Mouse (Mus musculus) G1E (cell line): ENCODE results near the gene Cyb5r1.

Experiments used
- CTCF ChIP-seq: IDR thresholded peaks from 2 replicates; pipeline ENCODE4 v1.5.1; 2012; ENCODE audit warnings: low read depth, low read length, inconsistent platforms, mixed read lengths
- GATA1 ChIP-seq: IDR thresholded peaks from 2 replicates; pipeline ENCODE4 v1.6.1; 2012; ENCODE audit warnings: borderline replicate concordance, low read length, inconsistent platforms, mixed read lengths
- TAL1 ChIP-seq: conservative IDR thresholded peaks from 2 replicates; pipeline ENCODE4 v1.6.1; 2012; ENCODE audit warnings: low read depth, low read length, inconsistent platforms, mixed read lengths

- TF ChIP-seq GATA1 (no peak), CTCF (no peak), TAL1 (no peak)
Measured at GRCm38 (mm10) chr1:134442394-134442793, 37.0 kb downstream of the Cyb5r1 start.
